Mouse (Mus musculus) heart, embryonic 13.5 days (tissue): Measurements from ENCODE around the gene Cd19. TPM values are rescaled to one million over a fixed set of nuclear protein-coding genes. Genes with fewer than 3 reads are reported as not detected.

ENCODE experiments used
- ATAC-seq: fragments of 200-750 bp; cut with Nextera tagmentation; 2 replicates; pipeline ENCODE4 v1.8.0; 2017; ENCODE audit warnings: moderate TSS enrichment; ENCODE audit not compliant: insufficient number of reproducible peaks, low FRiP score, low TSS enrichment; ENCODE audit errors: extremely low read depth
- H3K27ac ChIP-seq: fragments of 300-500 bp; sonication (generic); replicated peaks from 2 replicates; pipeline ENCODE4 v1.5.1; 2015; ENCODE audit warnings: moderate library complexity, mild to moderate bottlenecking, inconsistent platforms
- H3K27me3 ChIP-seq: fragments of 300-500 bp; sonication (generic); replicated peaks from 2 replicates; pipeline ENCODE4 v1.6.1; 2015; ENCODE audit warnings: mild to moderate bottlenecking, inconsistent platforms
- H3K36me3 ChIP-seq: fragments of 300-500 bp; sonication (generic); 2 replicates; pipeline ENCODE4 v1.6.1; 2015; ENCODE audit warnings: mild to moderate bottlenecking, inconsistent platforms
- H3K4me1 ChIP-seq: fragments of 300-500 bp; sonication (generic); 2 replicates; pipeline ENCODE4 v1.6.1; 2015; ENCODE audit warnings: inconsistent platforms
- H3K4me2 ChIP-seq: fragments of 300-500 bp; sonication (generic); 2 replicates; pipeline ENCODE4 v1.6.1; 2015; ENCODE audit warnings: inconsistent platforms, mild to moderate bottlenecking, moderate library complexity
- H3K4me3 ChIP-seq: fragments of 300-500 bp; sonication (generic); 2 replicates; pipeline ENCODE4 v1.5.1; 2015; ENCODE audit warnings: moderate library complexity, mild to moderate bottlenecking, inconsistent platforms
- H3K9ac ChIP-seq: fragments of 300-500 bp; sonication (generic); 2 replicates; pipeline ENCODE4 v1.6.1; 2015; ENCODE audit warnings: inconsistent platforms, mild to moderate bottlenecking, moderate library complexity
- H3K9me3 ChIP-seq: fragments of 300-500 bp; sonication (generic); 2 replicates; pipeline ENCODE4 v1.6.1; 2016; ENCODE audit warnings: inconsistent platforms
- WGBS: fragments of 180-500 bp; shearing (Covaris S2); methylation state at CpG from one replicate; pipeline ENCODE4 v1.1.7; 2015; ENCODE audit warnings: mixed read lengths; 5-methylcytosine and 5-hydroxymethylcytosine counted together
- polyA plus RNA-seq: library from polyadenylated mRNA; unstranded; fragments of >200 nt; fragmentation: Nextera tagmentation; extraction: Ambion mirVana; gene quantifications from 2 replicates; pipeline ENCODE4 v1.2.1, GENCODE M21; 2015

The Cd19 gene
- polyA plus RNA-seq, 1 experiment from 2014 or later, result not detected

DNA sequence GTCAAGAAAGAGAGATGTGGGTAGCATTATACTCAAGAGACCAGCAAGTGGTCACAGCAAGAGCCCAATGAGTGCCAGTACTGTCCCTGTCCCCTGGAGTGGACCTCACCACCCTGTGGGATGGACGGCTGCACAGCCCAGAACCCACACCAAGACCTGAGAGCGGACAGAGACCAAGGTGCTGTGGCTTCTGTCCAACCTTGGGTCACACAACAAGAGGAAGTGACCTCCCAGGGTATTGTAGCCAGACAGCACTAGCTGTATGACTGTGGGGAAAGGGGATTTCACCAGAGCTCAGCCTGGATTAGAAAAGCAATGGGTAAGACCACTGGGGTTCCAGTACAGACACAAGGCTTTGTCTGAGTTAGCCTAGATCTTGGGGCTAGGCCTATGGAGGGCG, 37.6 kb upstream of the Cd19 start:
- 87% methylated on average over 3 of the region's 3 CpGs for WGBS
- H3K9me3 ChIP-seq, result no peaks in the 10 kb centered on the region
- H3K4me3 ChIP-seq, result no peak overlapping the region

DNA sequence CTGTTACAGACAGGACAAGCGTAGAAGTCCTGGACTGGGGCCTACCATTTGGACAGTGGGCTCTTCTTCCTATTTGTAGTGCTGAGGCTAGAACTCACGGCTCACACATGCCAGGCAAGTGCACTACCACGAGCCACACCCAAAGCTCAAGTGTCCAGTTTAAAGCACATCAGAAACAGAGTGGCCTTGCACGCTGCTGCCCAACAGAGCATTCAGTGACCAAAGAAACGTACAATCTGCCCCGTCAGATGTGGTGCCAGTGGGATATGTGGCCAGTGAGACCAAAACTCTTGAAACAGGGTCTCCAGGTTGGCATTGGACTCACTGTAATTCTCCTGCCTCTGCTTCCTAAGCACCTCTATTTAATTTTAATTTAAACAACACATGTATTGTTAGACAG, 36.0 kb upstream of the Cd19 start:
- H3K9ac ChIP-seq, result no peak overlapping the region
- 82% methylated on average over 6 of the region's 6 CpGs for WGBS
- H3K27me3 ChIP-seq, result no peaks in the 10 kb centered on the region
- H3K27ac ChIP-seq, result no peak overlapping the region
- no peaks in the 10 kb centered on the region for H3K9me3 ChIP-seq
- H3K36me3 ChIP-seq, result peaks cover 28% of the 10 kb centered on the region
- no peak overlapping the region for H3K4me2 ChIP-seq
- no peaks in the 10 kb centered on the region for H3K4me1 ChIP-seq
- H3K4me3 ChIP-seq, result no peak overlapping the region
- ATAC-seq, result no peak

More for the DNA sequence above, 37.6 kb upstream of the Cd19 start:
- no peaks in the 10 kb centered on the region for H3K27me3 ChIP-seq
- H3K9ac ChIP-seq, result no peak overlapping the region
- peaks cover 14% of the 10 kb centered on the region for H3K36me3 ChIP-seq
- no peak for ATAC-seq
- no peaks in the 10 kb centered on the region for H3K4me1 ChIP-seq
- H3K4me2 ChIP-seq, result no peak overlapping the region
- H3K27ac ChIP-seq, result no peak overlapping the region

DNA sequence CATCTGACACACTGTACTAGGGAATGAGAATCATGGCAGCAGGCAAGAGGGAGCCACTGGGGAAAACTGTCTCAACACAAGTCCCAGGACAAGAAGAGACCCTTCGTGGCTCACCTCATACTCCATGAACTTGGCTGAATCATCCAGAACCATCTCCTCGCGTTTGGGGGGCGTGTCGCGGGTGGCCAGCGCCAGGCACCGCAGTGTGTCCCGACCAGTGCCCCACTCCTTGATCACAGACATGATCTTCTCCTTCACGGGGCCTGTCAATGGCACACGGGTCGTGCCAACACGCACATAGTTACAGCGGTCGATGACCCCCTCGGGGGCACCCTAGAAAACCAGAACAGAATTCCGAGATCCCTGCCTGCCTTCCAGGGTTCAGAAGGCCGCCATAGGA, 35.3 kb upstream of the Cd19 start:
- Histone ChIP-seq H3K4me1 (no peaks in the 10 kb centered on the region), H3K27ac (no peak overlapping the region), H3K4me3 (no peak overlapping the region), H3K4me2 (no peak overlapping the region), H3K27me3 (no peaks in the 10 kb centered on the region), H3K36me3 (peaks cover 35% of the 10 kb centered on the region), H3K9me3 (no peaks in the 10 kb centered on the region), H3K9ac (no peak overlapping the region)
- WGBS, result 85% methylated on average over 18 of the region's 18 CpGs
- ATAC-seq, result no peak

DNA sequence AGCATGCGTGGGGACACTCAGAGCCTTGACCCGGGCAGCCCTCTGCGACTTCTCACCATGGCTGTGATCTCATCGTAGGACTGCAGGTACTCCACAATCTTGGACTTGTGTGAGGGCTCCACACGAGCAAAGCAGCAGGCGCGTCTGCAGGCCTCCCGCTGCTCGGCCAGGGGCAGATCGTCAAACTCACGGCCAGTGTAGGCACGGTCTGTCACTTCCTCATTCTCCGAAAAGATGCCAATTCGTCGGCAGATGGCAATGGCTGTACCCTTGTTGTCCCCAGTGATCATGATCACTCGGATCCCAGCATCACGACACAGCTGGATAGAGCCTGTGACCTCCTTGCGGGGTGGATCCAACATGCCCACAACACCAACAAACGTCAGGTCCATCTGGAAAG, 33.8 kb upstream of the Cd19 start:
- no peaks in the 10 kb centered on the region for H3K27me3 ChIP-seq
- no peak overlapping the region for H3K27ac ChIP-seq
- H3K36me3 ChIP-seq, result peaks cover 47% of the 10 kb centered on the region
- H3K9ac ChIP-seq, result no peak overlapping the region
- H3K4me1 ChIP-seq, result no peaks in the 10 kb centered on the region
- H3K9me3 ChIP-seq, result no peaks in the 10 kb centered on the region
- ATAC-seq, result no peak
- WGBS, result 86% methylated on average over 19 of the region's 19 CpGs
- no peak overlapping the region for H3K4me2 ChIP-seq
- H3K4me3 ChIP-seq, result no peak overlapping the region

DNA sequence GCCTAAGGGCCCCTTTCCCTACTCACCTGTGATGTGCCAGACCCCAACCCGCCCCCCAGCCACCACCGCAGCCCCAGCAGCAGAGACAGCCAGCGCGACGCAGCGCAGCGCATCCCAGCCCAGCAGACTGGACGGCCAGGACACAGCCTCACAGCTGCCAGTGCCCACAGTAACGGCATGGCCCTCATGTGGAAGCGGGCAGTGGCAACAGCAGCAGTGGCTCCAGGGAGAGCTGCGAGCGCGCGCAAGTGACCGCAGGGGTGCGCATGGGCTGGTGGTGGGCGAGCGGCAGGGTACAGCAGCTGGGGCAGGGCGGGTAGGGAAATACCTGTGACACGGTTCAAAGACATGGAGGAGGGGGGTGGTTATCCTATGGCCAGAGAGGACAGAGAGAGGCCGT, 31.5 kb upstream of the Cd19 start:
- H3K9me3 ChIP-seq, result no peaks in the 10 kb centered on the region
- no peaks in the 10 kb centered on the region for H3K27me3 ChIP-seq
- H3K4me3 ChIP-seq, result no peak overlapping the region
- peaks cover 64% of the 10 kb centered on the region for H3K36me3 ChIP-seq
- H3K4me1 ChIP-seq, result no peaks in the 10 kb centered on the region
- no peak overlapping the region for H3K27ac ChIP-seq
- no peak for ATAC-seq
- H3K9ac ChIP-seq, result no peak overlapping the region
- WGBS, result 85% methylated on average over 21 of the region's 21 CpGs
- H3K4me2 ChIP-seq, result no peak overlapping the region

DNA sequence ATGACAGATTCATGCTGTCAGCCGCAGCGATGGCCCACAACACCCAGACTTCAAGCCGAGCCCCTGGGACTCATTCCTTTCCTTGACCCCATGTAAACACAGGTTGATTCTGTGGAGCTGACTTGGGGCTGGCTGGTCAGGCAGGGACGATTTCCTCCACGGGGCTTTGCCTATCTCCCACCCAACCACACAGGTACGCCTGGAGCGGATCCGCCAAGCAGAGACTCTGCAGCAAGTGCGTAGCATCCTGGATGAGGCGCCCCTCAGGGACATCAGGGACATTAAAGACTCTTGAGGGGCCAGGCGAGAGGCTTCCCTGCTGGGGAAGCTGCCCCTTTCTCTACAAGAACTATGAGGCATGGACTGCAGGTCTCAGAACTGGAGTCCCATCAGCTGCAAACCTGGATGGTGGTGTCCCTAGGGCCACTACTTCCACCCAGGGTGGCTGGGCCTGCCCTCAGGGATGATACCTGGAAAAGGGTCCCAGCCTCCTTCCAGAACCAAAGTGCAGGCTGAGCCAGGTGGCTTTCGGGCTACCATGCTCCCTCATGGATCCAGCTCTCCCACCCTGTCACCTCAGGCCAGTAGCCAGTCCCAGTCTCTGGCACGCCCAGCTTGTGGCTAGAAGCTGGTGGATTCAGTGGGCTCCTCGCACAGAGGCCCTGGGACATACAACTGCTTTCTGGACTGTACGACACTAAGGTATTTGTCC, 30.6 kb upstream of the Cd19 start:
- no peak for ATAC-seq
- WGBS, result 86% methylated on average over 15 of the region's 15 CpGs

DNA sequence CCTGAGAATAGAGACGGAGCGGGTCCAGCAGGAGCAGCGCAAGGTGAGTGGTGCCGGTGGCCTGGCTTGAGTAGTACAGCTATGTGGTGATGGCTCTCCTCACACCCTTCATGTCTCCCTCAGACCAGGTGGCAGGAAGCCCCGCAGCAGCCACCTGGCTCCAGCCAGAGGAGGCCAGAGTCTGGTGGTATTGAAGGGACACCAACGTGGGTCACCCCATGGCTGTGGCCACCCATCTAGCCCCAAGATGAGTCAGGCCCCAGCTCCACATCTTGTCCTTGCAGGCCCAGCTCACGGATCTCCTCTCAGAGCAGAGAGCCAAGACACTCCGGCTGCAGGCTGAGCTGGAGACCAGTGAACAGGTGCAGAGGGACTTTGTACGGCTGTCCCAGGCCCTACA, 29.8 kb upstream of the Cd19 start:
- Histone ChIP-seq H3K27me3 (no peaks in the 10 kb centered on the region), H3K9ac (no peak overlapping the region), H3K27ac (no peak overlapping the region), H3K9me3 (no peaks in the 10 kb centered on the region), H3K4me2 (no peak overlapping the region), H3K36me3 (peaks cover 80% of the 10 kb centered on the region), H3K4me1 (no peaks in the 10 kb centered on the region), H3K4me3 (no peak overlapping the region)
- WGBS, result 90% methylated on average over 9 of the region's 9 CpGs
- no peak for ATAC-seq

More for the DNA sequence above, 30.6 kb upstream of the Cd19 start:
- no peak overlapping the region for H3K4me2 ChIP-seq
- peaks cover 74% of the 10 kb centered on the region for H3K36me3 ChIP-seq
- H3K4me3 ChIP-seq, result no peak overlapping the region
- no peaks in the 10 kb centered on the region for H3K9me3 ChIP-seq
- H3K27ac ChIP-seq, result no peak overlapping the region
- no peak overlapping the region for H3K9ac ChIP-seq
- no peaks in the 10 kb centered on the region for H3K27me3 ChIP-seq
- H3K4me1 ChIP-seq, result no peaks in the 10 kb centered on the region

DNA sequence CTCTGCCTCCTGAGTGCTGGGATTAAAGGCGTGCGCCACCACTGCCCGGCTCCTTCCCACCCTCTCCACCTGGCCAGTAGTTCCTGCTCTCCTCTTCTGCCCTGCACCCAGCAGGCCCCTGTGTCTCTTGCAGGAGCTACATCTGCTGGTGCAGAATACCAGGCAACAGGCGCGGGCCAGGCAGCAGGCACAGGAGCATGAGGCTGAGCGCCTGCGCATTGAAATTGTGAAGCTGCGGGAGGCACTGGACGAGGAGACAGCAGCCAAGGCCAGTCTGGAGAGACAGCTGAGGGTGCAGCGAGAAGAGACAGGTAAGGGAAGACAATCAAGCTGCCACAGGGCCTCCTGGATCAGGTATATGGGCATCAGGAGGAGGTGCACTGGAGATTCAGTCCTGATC, 29.3 kb upstream of the Cd19 start:
- Histone ChIP-seq H3K9me3 (no peaks in the 10 kb centered on the region), H3K27ac (no peak overlapping the region), H3K4me2 (no peak overlapping the region), H3K27me3 (no peaks in the 10 kb centered on the region), H3K36me3 (peaks cover 83% of the 10 kb centered on the region), H3K9ac (no peak overlapping the region), H3K4me3 (no peak overlapping the region), H3K4me1 (no peaks in the 10 kb centered on the region)
- no peak for ATAC-seq
- WGBS, result 87% methylated on average over 10 of the region's 10 CpGs

DNA sequence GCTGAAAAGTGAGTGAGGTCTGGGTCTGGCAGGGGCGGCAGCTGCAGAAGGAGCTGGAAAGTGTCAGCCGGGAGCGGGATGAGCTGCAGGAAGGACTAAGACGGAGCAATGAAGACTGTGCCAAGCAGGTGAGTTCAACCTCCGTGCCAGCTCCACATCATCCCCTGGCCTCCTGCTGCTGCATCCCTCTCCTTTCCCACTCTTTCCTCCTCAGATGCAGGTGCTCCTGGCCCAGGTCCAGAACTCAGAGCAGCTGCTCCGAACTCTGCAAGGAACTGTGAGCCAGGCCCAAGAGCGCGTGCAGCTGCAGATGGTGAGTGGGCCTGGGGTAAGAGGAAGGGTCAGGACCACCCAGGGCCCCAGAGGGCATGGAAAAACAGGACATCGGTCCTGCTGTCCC, 25.4 kb upstream of the Cd19 start:
- Histone ChIP-seq H3K4me2 (no peak overlapping the region), H3K36me3 (peaks cover 64% of the 10 kb centered on the region), H3K9me3 (no peaks in the 10 kb centered on the region), H3K4me3 (no peak overlapping the region), H3K4me1 (no peaks in the 10 kb centered on the region), H3K27me3 (no peaks in the 10 kb centered on the region), H3K9ac (no peak overlapping the region), H3K27ac (no peak overlapping the region)
- no peak for ATAC-seq
- 84% methylated on average over 8 of the region's 9 CpGs for WGBS

DNA sequence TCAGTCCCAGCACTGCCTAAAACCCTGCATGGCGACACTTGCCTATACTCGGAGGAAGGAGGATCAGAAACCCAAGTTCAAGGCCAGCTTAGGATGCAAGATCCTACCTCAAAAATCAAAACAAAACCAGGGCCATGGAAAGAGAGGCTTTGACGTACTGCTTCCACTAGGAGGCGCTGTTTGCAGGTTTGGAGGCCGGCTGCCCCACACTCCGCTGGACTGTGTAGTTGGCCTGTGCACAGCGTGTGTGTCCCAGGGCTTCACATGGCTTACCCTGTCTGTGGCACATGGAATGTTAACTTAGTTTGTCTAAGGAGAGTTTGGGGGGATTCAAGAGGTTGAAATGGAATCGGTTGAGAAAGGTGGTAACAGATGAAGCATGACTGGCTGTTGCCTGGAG, 22.2 kb upstream of the Cd19 start:
- Histone ChIP-seq H3K4me3 (no peak overlapping the region), H3K36me3 (peaks cover 62% of the 10 kb centered on the region), H3K27me3 (no peaks in the 10 kb centered on the region), H3K4me1 (no peaks in the 10 kb centered on the region), H3K27ac (no peak overlapping the region), H3K9ac (no peak overlapping the region), H3K4me2 (no peak overlapping the region), H3K9me3 (no peaks in the 10 kb centered on the region)
- WGBS, result 15% methylated on average over 8 of the region's 8 CpGs
- ATAC-seq, result no peak

DNA sequence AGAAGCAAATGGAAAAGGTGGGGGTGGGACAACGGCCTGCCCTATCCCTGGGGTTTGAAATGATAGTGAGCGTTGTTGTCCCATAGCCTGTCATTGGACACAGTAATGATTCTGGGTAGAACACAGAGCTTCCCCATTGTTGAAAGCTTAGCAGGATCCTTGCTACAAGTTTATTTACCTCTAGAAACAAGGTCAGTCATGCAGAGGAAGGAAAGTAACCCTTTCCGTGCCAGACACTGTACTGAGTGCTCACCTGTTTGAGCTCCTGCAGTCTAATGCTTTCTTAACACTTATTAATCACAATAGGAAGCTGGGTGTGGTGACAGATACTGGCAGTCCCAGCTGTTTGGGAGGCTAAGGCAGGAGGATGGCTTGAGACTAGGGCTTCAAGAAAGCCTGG, 21.1 kb upstream of the Cd19 start:
- no peak overlapping the region for H3K4me3 ChIP-seq
- H3K4me2 ChIP-seq, result no peak overlapping the region
- no peak overlapping the region for H3K9ac ChIP-seq
- no peaks in the 10 kb centered on the region for H3K4me1 ChIP-seq
- H3K27me3 ChIP-seq, result no peaks in the 10 kb centered on the region
- 78% methylated on average over 3 of the region's 3 CpGs for WGBS
- ATAC-seq, result no peak
- no peaks in the 10 kb centered on the region for H3K9me3 ChIP-seq
- peaks cover 62% of the 10 kb centered on the region for H3K36me3 ChIP-seq
- no peak overlapping the region for H3K27ac ChIP-seq

DNA sequence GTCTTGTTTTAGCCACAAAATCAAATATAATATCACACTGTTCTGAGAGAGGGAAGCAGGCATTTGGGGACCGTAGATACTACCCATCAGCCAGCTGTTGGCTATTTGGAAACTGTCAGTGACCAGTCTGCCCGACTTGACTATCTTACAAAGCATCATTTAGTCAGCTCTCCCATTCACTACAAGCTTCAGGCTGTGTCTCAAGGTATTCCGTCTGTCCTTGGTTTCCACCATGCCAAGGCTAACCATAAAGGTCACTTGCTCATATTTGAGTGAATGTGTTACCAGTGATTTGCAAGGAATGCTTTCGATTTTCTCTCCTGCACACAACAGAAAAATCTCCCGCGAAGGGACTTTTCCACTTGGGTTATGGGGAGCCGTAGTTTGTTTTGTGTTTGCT, 20.0 kb upstream of the Cd19 start:
- H3K9ac ChIP-seq, result no peak overlapping the region
- no peaks in the 10 kb centered on the region for H3K27me3 ChIP-seq
- no peak overlapping the region for H3K4me3 ChIP-seq
- 79% methylated on average over 7 of the region's 7 CpGs for WGBS
- no peak overlapping the region for H3K4me2 ChIP-seq
- H3K36me3 ChIP-seq, result peaks cover 51% of the 10 kb centered on the region
- no peak overlapping the region for H3K27ac ChIP-seq
- H3K9me3 ChIP-seq, result no peaks in the 10 kb centered on the region
- no peak for ATAC-seq
- H3K4me1 ChIP-seq, result peaks cover 6% of the 10 kb centered on the region
